Mouse (Mus musculus) embryonic fibroblast, embryonic 13.5 days (primary cell): Measurements from ENCODE around the gene Glb1.

Experiments used
- CTCF ChIP-seq: IDR thresholded peaks from 2 replicates; pipeline ENCODE4 v1.5.1; 2011; ENCODE audit warnings: mild to moderate bottlenecking, control low read depth, low read length, moderate library complexity, borderline replicate concordance; ENCODE audit not compliant: insufficient read depth
- POLR2A ChIP-seq: IDR thresholded peaks from 2 replicates; pipeline ENCODE4 v1.6.1; 2011; ENCODE audit warnings: low read depth, mild to moderate bottlenecking, control low read depth, low read length, moderate library complexity

- TF ChIP-seq CTCF = no peak
- TF ChIP-seq POLR2A = no peak
These were observed 10.4 kb downstream of the Glb1 start for GRCm38 (mm10) chr9:114411295-114411694.
